Mouse (Mus musculus) spleen, embryonic (tissue): ENCODE data around the gene 1700042G07Rik.

Source experiments
- CTCF ChIA-PET: fragments of 350-600 bp; sonication (Branson Sonifier 250); formaldehyde crosslinking; loops from one replicate; lab custom pipeline; 2022; lab: Charles Lee

1700042G07Rik gene

GRCm38 (mm10) chr4:116160769-116161168 lies 12.4 kb upstream of the 1700042G07Rik start:
- CTCF ChIA-PET, result no interaction called here

GRCm38 (mm10) chr4:116162142-116162541 lies 11.0 kb upstream of the 1700042G07Rik start:
- CTCF ChIA-PET, result interaction anchor here (0.7 kb wide), 1 partner anchor 18 kb away, joined by 11 read pairs; no protein-coding TSS in a partner anchor

GRCm38 (mm10) chr4:116164759-116165554 lies 8.2 kb upstream of the 1700042G07Rik start:
- CTCF ChIA-PET, result interaction anchor here (0.7 kb wide), 1 partner anchor 29 kb away, joined by 3 read pairs; no protein-coding TSS in a partner anchor

GRCm38 (mm10) chr4:116165708-116166407 lies 7.3 kb upstream of the 1700042G07Rik start:
- CTCF ChIA-PET, result interaction anchor here (0.8 kb wide), 1 partner anchor 16 kb away, joined by 3 read pairs; no protein-coding TSS in a partner anchor

GRCm38 (mm10) chr4:116167404-116167803 lies 5.8 kb upstream of the 1700042G07Rik start, which contains the start of gene Tspan1:
Gene Tspan1 (minus strand): TSS chr4:116167601.
- CTCF ChIA-PET, result no interaction called here

GRCm38 (mm10) chr4:116168617-116169352 lies 4.4 kb upstream of the 1700042G07Rik start:
- CTCF ChIA-PET, result interaction anchor here (0.7 kb wide), 2 partner anchors 31 to 553 kb away, joined by 3 to 7 read pairs; no protein-coding TSS in a partner anchor

GRCm38 (mm10) chr4:116169353-116169672 lies 3.9 kb upstream of the 1700042G07Rik start:
- CTCF ChIA-PET, result interaction anchor here (0.7 kb wide), 1 partner anchor 32 kb away, joined by 7 read pairs; no protein-coding TSS in a partner anchor

GRCm38 (mm10) chr4:116173752-116174151 lies 580 bp downstream of the 1700042G07Rik start:
- CTCF ChIA-PET, result no interaction called here

GRCm38 (mm10) chr4:116174466-116175116 lies 1.4 kb downstream of the 1700042G07Rik start:
- CTCF ChIA-PET, result no interaction called here

- CTCF ChIA-PET, result no interaction called here
Measured at GRCm38 (mm10) chr4:116175136-116175535, 2.0 kb downstream of the 1700042G07Rik start.

GRCm38 (mm10) chr4:116175711-116176542 lies 2.8 kb downstream of the 1700042G07Rik start:
- CTCF ChIA-PET, result no interaction called here

- CTCF ChIA-PET, result no interaction called here
Measured at GRCm38 (mm10) chr4:116176543-116176988, 3.4 kb downstream of the 1700042G07Rik start.

- CTCF ChIA-PET, result no interaction called here
Measured at GRCm38 (mm10) chr4:116177140-116177539, 4.0 kb downstream of the 1700042G07Rik start.

GRCm38 (mm10) chr4:116182079-116182478 lies 8.9 kb downstream of the 1700042G07Rik start:
- CTCF ChIA-PET, result interaction anchor here (0.5 to 0.6 kb wide), 2 partner anchors 16 to 244 kb away, joined by 3 read pairs; no protein-coding TSS in a partner anchor

- CTCF ChIA-PET, result interaction anchor here (0.6 kb wide), 1 partner anchor 243 kb away, joined by 3 read pairs; no protein-coding TSS in a partner anchor
Measured at GRCm38 (mm10) chr4:116182745-116183144, 9.6 kb downstream of the 1700042G07Rik start.

- CTCF ChIA-PET, result no interaction called here
Measured at GRCm38 (mm10) chr4:116185083-116185482, 11.9 kb downstream of the 1700042G07Rik start.

- CTCF ChIA-PET, result no interaction called here
Measured at GRCm38 (mm10) chr4:116192286-116192835, 19.2 kb downstream of the 1700042G07Rik start.

GRCm38 (mm10) chr4:116193583-116194383 lies 20.6 kb downstream of the 1700042G07Rik start:
- CTCF ChIA-PET, result no interaction called here

GRCm38 (mm10) chr4:116198422-116198821 lies 25.2 kb downstream of the 1700042G07Rik start:
- CTCF ChIA-PET, result no interaction called here
